Mouse (Mus musculus): ENCODE measurements at regions not wholly inside any gene's neighbourhood (a gene's known extent, or its start where the extent isn't known, plus 50 kb on each side); places are given as distances from the start of the nearest gene placed in this dataset.

- no peak for TF ChIP-seq CTCF (IDR thresholded peaks at IDR 0.05)
- TF ChIP-seq EP300 (IDR thresholded peaks at IDR 0.05): no peak
These were observed 66.3 kb upstream of the Pitx1 start for GRCm38 (mm10) chr13:55902255-55902654.

All from lung, postnatal 0 days (tissue).